Mouse (Mus musculus) bone marrow macrophage, adult 2 months (primary cell): ENCODE data around the gene Vps36. TPM values are rescaled to one million over a fixed set of nuclear protein-coding genes. Genes with fewer than 3 reads are reported as not detected.

Source experiments
- H3K27ac ChIP-seq: 2 replicates; pipeline ENCODE4 v1.5.1; 2012; ENCODE audit warnings: low read depth, low read length; ENCODE audit not compliant: insufficient read depth
- H3K4me1 ChIP-seq: 2 replicates; pipeline ENCODE4 v1.6.1; 2012; ENCODE audit warnings: low read length; ENCODE audit not compliant: control insufficient read depth, insufficient read depth
- H3K4me3 ChIP-seq: 2 replicates; pipeline ENCODE4 v1.5.1; 2012; ENCODE audit warnings: mild to moderate bottlenecking, low read length, moderate library complexity; ENCODE audit not compliant: insufficient read depth
- CTCF ChIP-seq: IDR thresholded peaks from 2 replicates; pipeline ENCODE4 v1.5.1; 2012; ENCODE audit warnings: low read depth, mild to moderate bottlenecking, low read length, moderate library complexity
- POLR2A ChIP-seq: IDR thresholded peaks from 2 replicates; pipeline ENCODE4 v1.6.1; 2012; ENCODE audit warnings: mild to moderate bottlenecking, low read depth, low read length, borderline replicate concordance
- polyA plus RNA-seq: library from polyadenylated mRNA; stranded (reverse); fragments of >200 nt; gene quantifications from 2 replicates; pipeline ENCODE4 v1.2.4, GENCODE M21; 2012; ENCODE audit not compliant: missing spikeins, insufficient read depth, insufficient read length

The Vps36 gene
- polyA plus RNA-seq, 1 experiment, result 34.3 TPM

- Histone ChIP-seq H3K4me1 (peaks cover 3% of the 10 kb centered on the region; the same call in 1 of the 2 replicates), H3K4me3 (no peak overlapping the region), H3K27ac (no peak overlapping the region)
- no peak for TF ChIP-seq POLR2A
- TF ChIP-seq CTCF, result no peak
Observed at GRCm38 (mm10) chr8:22207535-22207934, 14.9 kb downstream of the Vps36 start.

DNA sequence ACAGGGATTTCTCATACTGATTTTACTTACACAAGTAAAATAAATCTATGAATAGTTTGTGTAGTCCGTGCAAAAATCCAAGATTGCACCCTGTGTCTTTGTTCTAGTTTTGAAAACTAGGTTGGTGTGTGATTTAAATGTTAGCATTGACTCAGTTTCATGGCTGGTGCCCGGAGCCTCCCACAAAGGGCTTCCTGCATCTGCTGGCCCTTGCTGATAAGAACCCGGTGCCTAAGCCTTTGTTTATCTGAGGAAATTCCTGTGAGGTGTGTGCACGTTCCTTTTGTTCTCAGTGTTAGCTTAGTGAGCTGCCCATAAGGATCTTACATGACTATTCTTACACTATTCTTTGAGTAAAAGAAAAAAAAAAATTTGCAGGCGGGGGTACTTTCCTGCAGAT lies 16.4 kb downstream of the Vps36 start:
- no peak for TF ChIP-seq CTCF
- no peak for TF ChIP-seq POLR2A
- H3K4me3 ChIP-seq, result no peak overlapping the region
- peaks cover 3% of the 10 kb centered on the region; the same call in 1 of the 2 replicates for H3K4me1 ChIP-seq
- no peak overlapping the region for H3K27ac ChIP-seq

DNA sequence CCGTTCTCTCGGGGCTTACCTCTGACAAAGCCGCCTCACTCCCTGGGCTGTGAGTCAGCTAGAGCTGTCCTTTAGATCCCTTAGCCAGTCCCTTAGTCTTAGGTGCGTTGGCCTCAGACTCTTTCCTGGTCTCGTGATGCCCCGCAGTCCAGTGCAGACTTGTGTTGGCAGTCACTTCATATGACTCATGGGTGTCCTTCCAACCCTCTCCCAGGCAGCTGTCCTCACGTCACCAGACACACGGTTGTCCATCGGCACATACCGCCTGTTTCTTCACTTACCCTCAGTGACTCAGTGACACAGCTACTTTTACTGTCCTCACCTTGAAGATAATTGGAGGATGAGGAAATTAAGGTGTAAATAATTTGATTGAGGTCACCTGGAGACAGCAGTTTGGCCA lies 22.2 kb downstream of the Vps36 start:
- no peaks in the 10 kb centered on the region for H3K4me1 ChIP-seq
- H3K4me3 ChIP-seq, result no peak overlapping the region
- no peak for TF ChIP-seq POLR2A
- TF ChIP-seq CTCF, result no peak
- H3K27ac ChIP-seq, result no peak overlapping the region

DNA sequence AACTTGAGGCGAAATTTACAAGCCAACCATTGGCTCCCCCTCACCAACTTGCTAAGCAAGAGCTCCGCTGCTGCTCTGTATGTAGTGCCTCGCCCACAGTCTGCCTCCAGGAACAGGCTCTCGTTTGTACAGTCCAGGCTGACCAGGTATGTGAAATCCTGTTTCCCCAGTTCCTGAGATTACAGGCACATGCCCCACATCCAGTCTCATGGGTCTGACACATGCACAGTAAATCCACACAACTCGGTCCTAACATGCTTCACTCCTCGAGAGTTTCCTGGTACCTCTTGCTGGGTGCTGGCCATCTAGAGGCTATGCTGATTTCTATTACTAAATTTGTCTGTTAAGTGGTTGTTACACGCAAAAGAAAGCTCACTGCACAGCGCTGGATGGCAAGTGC lies 33.8 kb downstream of the Vps36 start:
- TF ChIP-seq CTCF (no peak), POLR2A (no peak)
- no peak overlapping the region for H3K27ac ChIP-seq
- peaks cover 11% of the 10 kb centered on the region for H3K4me1 ChIP-seq
- no peak overlapping the region for H3K4me3 ChIP-seq

DNA sequence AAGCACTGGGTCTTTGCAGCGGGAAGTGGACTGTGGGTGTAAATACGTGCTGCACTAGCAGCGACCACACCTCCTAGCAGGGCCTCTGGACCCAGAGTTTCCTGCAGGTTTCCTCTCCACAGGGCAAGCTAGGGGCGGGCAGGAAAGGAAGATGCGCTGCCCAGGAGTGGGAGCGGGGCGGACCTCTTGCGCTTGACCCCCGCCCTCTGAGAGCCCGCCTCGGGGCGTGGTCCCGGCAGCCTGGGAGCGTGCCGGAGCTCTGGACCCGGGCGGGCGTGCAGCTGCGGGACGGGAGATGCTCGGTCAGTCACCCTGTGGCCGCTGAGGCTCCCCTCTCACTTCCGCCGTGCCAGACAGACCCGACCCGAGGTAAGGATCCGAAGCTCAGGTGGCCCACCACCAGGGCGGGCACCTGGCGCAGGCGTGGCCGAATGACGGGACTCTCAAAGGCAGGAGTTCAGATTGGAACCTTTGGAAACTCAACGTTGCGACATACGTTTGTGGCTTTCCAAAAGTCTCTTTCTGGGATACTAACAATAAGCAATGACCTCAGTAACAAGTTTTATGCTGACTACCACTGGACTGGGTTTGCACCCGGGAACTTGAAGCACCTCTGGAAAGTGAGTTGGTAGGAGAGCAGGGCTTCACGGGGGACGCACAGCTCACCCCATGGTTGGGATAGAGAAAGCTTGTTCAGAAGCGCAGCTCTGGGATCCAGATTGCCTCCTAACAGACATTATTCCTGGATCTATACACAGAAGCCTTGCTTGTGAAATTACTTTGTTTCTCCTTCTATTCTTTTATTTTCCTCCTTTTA lies 34.7 kb downstream of the Vps36 start, which contains the start of gene Thsd1:
Thsd1 (plus strand) TSS at position 253 of the 817 bp plus-strand sequence.
- peaks cover 11% of the 10 kb centered on the region for H3K4me1 ChIP-seq
- peak within 1 kb of the TSS; percentile 79 for H3K4me3 ChIP-seq
- no peak within 1 kb of the TSS for H3K27ac ChIP-seq
- no peak for TF ChIP-seq CTCF
- no peak for TF ChIP-seq POLR2A

DNA sequence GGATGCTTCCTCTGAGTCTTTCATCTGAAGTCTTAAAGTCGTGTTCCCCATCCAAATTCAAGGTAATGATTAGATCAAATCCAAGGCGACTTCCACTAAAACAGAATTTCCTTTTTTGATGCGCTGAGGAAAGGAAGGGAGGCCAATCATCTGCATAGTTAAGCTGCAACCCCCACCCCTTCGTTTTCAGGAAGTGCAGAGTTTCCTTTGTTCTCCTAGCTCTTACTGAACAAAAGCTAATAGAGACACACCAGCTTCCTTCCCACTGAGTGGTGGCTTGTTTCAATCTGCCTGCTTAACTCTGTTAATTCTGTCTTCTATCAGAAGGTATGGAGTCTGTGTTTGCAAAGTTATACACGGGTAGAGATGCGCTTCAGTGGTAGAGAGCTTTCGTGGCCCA lies 36.0 kb downstream of the Vps36 start:
- peak overlapping the region; percentile 48; the same call in 1 of the 2 replicates for H3K27ac ChIP-seq
- peak overlapping the region; percentile 9; the same call in 1 of the 2 replicates for H3K4me3 ChIP-seq
- peaks cover 11% of the 10 kb centered on the region for H3K4me1 ChIP-seq
- TF ChIP-seq CTCF, result no peak

DNA sequence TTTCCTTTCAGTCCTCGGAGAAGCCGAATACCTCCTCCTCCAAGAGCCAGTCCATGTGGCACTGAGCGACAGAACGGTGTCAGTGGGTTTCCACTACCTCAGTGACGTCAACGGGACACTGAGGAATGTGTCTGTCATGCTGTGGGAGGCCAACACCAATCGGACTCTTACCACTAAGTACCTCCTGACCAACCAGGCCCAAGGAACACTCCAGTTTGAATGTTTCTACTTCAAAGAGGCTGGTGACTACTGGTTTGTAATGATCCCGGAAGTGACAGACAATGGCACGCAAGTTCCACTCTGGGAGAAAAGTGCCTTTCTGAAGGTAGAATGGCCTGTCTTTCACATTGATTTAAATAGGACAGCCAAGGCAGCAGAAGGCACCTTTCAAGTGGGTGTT lies 50.4 kb downstream of the Vps36 start:
- TF ChIP-seq CTCF, result no peak
- TF ChIP-seq POLR2A, result no peak
- Histone ChIP-seq H3K27ac (no peak overlapping the region), H3K4me1 (no peaks in the 10 kb centered on the region), H3K4me3 (no peak overlapping the region)

DNA sequence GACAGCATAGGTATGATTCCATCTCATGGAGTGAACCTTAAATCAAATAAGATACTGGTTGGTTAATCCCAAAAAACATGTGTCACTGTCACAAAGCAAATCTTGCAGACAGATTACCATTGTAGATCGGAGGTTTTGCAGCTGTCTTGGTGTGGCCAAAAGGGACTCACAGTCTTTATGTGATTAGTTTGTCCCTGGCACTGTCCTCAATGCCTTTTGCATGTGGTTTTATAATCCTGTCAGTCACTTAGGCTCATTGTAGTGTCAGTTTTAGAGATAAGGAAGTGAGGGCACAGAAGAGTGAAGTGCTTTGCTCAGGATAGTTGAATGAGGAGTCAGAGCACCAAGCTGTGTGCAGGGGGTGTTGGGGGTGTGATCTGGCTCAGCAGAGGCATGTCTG lies 53.1 kb downstream of the Vps36 start:
- Histone ChIP-seq H3K27ac (no peak overlapping the region), H3K4me3 (no peak overlapping the region), H3K4me1 (no peaks in the 10 kb centered on the region)
- TF ChIP-seq POLR2A, result no peak
- no peak for TF ChIP-seq CTCF

GRCm38 (mm10) chr8:22247956-22248355 lies 55.3 kb downstream of the Vps36 start:
- TF ChIP-seq CTCF (no peak), POLR2A (no peak)
- H3K4me3 ChIP-seq, result no peak overlapping the region
- H3K27ac ChIP-seq, result no peak overlapping the region
- H3K4me1 ChIP-seq, result no peaks in the 10 kb centered on the region

DNA sequence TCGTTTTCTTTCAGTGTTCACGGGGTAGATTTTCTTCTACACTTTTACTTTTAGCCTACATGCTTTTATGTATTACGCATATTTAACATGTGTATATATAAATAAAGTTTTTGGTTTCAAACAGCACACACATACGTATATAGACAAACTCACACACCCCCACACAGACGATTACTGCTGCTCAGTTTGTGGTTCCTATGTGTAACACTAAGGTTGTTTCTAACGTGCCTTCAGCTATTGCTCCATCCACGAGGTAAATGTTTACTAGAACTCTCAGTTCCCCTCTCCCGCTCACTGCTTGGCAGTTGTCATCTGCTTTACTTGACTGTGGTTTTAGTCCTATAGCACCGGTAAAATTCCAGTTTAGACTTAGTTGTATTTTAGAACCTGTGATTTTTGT lies 56.5 kb downstream of the Vps36 start:
- TF ChIP-seq CTCF, result no peak
- TF ChIP-seq POLR2A, result no peak
- H3K4me3 ChIP-seq, result no peak overlapping the region
- no peak overlapping the region for H3K27ac ChIP-seq
- H3K4me1 ChIP-seq, result no peaks in the 10 kb centered on the region

DNA sequence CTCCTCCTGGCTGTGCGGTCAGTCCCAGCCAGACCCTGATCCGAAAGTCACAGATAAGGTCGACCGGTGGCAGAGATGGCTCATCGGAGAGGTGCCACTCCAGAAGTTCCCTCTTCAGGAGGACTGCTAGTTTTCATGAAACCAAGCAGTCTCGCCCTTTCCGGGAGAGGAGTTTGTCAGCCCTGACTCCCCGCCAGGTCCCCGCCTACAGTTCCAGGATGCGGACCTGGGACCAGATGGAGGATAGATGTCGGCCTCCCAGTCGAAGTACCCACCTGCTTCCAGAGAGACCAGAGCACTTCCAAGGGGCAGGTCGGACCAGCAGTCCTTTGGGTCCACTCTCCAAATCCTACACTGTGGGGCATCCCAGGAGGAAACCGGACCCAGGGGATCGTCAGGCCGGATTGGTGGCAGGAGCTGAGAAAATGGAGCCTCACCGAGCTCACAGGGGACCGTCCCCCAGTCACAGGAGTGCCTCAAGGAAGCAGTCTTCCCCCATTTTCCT lies 66.4 kb downstream of the Vps36 start:
- H3K4me1 ChIP-seq, result peaks cover 2% of the 10 kb centered on the region; the same call in 1 of the 2 replicates
- TF ChIP-seq POLR2A, result no peak
- no peak for TF ChIP-seq CTCF
- no peak overlapping the region for H3K4me3 ChIP-seq
- H3K27ac ChIP-seq, result no peak overlapping the region
